Mouse (Mus musculus) fibroblast of lung, adult 2 months (primary cell): ENCODE results near the gene Tcf23.
"Not testable (repeated sequence)": the region's sequence is repeated elsewhere in the genome, so short reads cannot be mapped to it uniquely, and the experiment has no call there.

Source experiments
- DNase-seq: peaks from one replicate; pipeline ENCODE4 v3.0.0-alpha.2; 2011; ENCODE audit warnings: low read depth

Tcf23 gene

GRCm38 (mm10) chr5:30999324-30999723, 30.9 kb downstream of the Tcf23 start:
- no peak for DNase-seq

GRCm38 (mm10) chr5:31000122-31000521, 31.7 kb downstream of the Tcf23 start:
- peak; percentile 53 for DNase-seq

- no peak for DNase-seq
These were observed 32.5 kb downstream of the Tcf23 start for GRCm38 (mm10) chr5:31000993-31001392.

- DNase-seq: no peak
These were observed 33.1 kb downstream of the Tcf23 start for GRCm38 (mm10) chr5:31001560-31001959.

- DNase-seq: peak; percentile 61
These were observed 35.7 kb downstream of the Tcf23 start for GRCm38 (mm10) chr5:31004184-31004583.

- no peak for DNase-seq
These were observed 44.3 kb downstream of the Tcf23 start for GRCm38 (mm10) chr5:31012737-31013136.

- DNase-seq: no peak
These were observed 47.5 kb downstream of the Tcf23 start for GRCm38 (mm10) chr5:31015913-31016312.

- not testable (repeated sequence) for DNase-seq
These were observed 53.3 kb downstream of the Tcf23 start for GRCm38 (mm10) chr5:31021790-31022189.

GRCm38 (mm10) chr5:31022690-31023089, 54.2 kb downstream of the Tcf23 start:
- DNase-seq: no peak

- DNase-seq: no peak
These were observed 54.8 kb downstream of the Tcf23 start for GRCm38 (mm10) chr5:31023254-31023653.

GRCm38 (mm10) chr5:31024641-31025040, 56.2 kb downstream of the Tcf23 start:
- no peak for DNase-seq
